In genomic region chr1:51539634-51540033, GRCm38 (mm10) we compare ENCODE assay signal across 11 mouse cellular contexts.
DNase-seq lines count a peak whose midpoint lies in the region; ATAC-seq lines count a peak whose summit lies in the region.
"Had no signal": no experiment of that assay in that cellular context is flagged by ENCODE, and none has a peak within 500 bp of the region (broad histone marks: within the 10 kb centered on the region; RNA-seq: fewer than 3 reads in every experiment).

No protein-coding gene starts in this region.

- no peak overlapping the region for H3K4me2 ChIP-seq in heart, embryonic 12.5 days

- H3K4me3 ChIP-seq in heart, embryonic 12.5 days: no peak overlapping the region
- no peak overlapping the region for H3K4me3 ChIP-seq in forebrain, embryonic 10.5 days

- H3K4me1 ChIP-seq in heart, embryonic 12.5 days (replicated peaks): 0 out of 2 replicates have a peak, but pooled peaks cover 3% of the 10 kb centered on the region
- peaks cover 11% of the 10 kb centered on the region for H3K4me1 ChIP-seq in forebrain, embryonic 10.5 days

- no peaks in the 10 kb centered on the region for H3K9me3 ChIP-seq in heart, embryonic 12.5 days (replicated peaks)
- H3K9me3 ChIP-seq in forebrain, embryonic 10.5 days: no peaks in the 10 kb centered on the region

- H3K36me3 ChIP-seq in heart, embryonic 12.5 days: no peaks in the 10 kb centered on the region
- H3K36me3 ChIP-seq in forebrain, embryonic 10.5 days (replicated peaks): no peaks in the 10 kb centered on the region

- H3K27me3 ChIP-seq in heart, embryonic 12.5 days (replicated peaks): no peaks in the 10 kb centered on the region
- no peaks in the 10 kb centered on the region for H3K27me3 ChIP-seq in forebrain, embryonic 10.5 days (ENCODE audit: poor library complexity, severe bottlenecking)

- DNase-seq in heart, adult 8-10 months (ENCODE audit: low spot score): peak; percentile 24
- peak; percentile 44 for DNase-seq in kidney, postnatal 10 days
- DNase-seq in kidney, adult 18-20 months: no peak
- DNase-seq in MEL-GATA-1-ER (ENCODE audit: extremely low read depth, low read depth): peak; percentile 7
- no peak for DNase-seq in forebrain, embryonic 10.5 days (ENCODE audit: extremely low spot score, low spot score)
- DNase-seq in right cerebral cortex, postnatal 10 days (ENCODE audit: low spot score in 2 of 2): no peak
- DNase-seq: lung, postnatal 10 days; right cerebral cortex, postnatal 25 days had no signal

- no peak for ATAC-seq in heart, embryonic 12.5 days (ENCODE audit: insufficient number of reproducible peaks, low FRiP score)
- ATAC-seq in megakaryocyte progenitor cell, adult 5-6 weeks (replicated peaks; ENCODE audit: poor library complexity): peak; percentile 89
- ATAC-seq: inflammation-experienced regulatory T-cells, adult 6 months had no signal

- 75% methylated on average over 4 of the region's 4 CpGs for WGBS in heart, embryonic 12.5 days
- 82% methylated on average over 4 of the region's 4 CpGs for WGBS in forebrain, embryonic 10.5 days

- H3K27ac ChIP-seq in heart, embryonic 12.5 days (ENCODE audit: poor library complexity, severe bottlenecking): no peak overlapping the region
- no peak overlapping the region for H3K27ac ChIP-seq in forebrain, embryonic 10.5 days

- no peak overlapping the region for H3K9ac ChIP-seq in heart, embryonic 12.5 days

Comparison
In these comparisons a context has a peak if more than half of its experiments do, and no peak if none do; other contexts are left out.
1. DNase-seq: peak in heart, adult 8-10 months (single experiment), kidney, postnatal 10 days (single experiment) and MEL-GATA-1-ER (single experiment); none in kidney, adult 18-20 months (single experiment), forebrain, embryonic 10.5 days (single experiment) and right cerebral cortex, postnatal 10 days (0 of 2).